Mouse (Mus musculus) layer of hippocampus, adult 8-10 months (tissue): ENCODE results near the gene Mzf1. TPM values are rescaled to one million over a fixed set of nuclear protein-coding genes. Genes with fewer than 3 reads are reported as not detected.

ENCODE experiments used
- DNase-seq, 2 experiments: peaks; one replicate each; pipeline ENCODE4 v3.0.0; 2022; ENCODE audit warnings: low spot score in 2 of 2
- total RNA-seq, 4 experiments: library from RNA; stranded (reverse); gene quantifications; 2 replicates each; pipeline ENCODE4 v1.2.4; 2022

Mzf1 gene
- total RNA-seq, 4 experiments from 2014 or later = 12.1 to 16.3 (median 15.0) TPM

GRCm38 (mm10) chr7:13006011-13006410, 48.6 kb downstream of the Mzf1 start:
- DNase-seq = no peak

GRCm38 (mm10) chr7:13003380-13003779, 51.2 kb downstream of the Mzf1 start:
- DNase-seq = no peak

DNA sequence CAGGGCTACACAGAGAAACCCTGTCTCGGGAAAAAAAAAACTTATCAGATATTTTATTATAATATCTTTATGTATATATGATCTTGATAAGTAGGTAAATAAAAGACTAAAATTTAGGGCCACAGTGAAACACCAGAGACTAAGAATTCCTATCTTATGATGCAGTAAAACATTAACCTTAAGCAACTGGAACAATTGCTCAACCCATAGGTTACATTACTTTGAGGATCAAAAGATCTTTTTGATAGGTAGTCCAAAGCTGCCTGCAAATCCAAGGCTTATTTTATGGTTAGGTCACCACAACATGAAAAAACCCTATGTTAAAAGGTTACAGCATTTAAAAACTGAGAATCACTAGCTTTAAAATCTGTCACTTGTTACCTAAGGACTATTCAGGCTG, 53.0 kb downstream of the Mzf1 start:
- DNase-seq = no peak

DNA sequence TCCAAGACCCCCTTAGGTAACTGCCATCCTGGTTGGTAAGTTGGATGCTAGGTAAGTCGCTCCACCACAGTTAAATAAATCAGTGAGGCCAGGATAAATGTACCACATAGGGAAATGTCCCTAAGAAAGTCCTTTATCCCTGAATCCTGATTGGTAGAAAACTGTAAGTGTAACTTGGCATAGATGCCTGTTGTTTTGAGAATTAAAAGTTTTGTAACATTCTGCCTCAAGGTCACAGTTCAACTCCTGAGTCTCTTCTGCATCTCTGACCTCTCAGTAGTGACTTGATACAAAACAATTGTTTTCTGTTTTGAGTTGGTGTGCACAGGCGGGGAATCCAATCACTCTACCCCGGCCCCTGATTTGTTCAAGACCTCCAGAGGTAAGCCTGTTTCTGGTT, 55.7 kb downstream of the Mzf1 start, which contains the start of gene Trim28:
Gene Trim28 (plus strand): TSS at position 264 of the 400 bp plus-strand sequence.
- DNase-seq = no peak

- DNase-seq = no peak
Measured at GRCm38 (mm10) chr7:12998053-12998452, 56.5 kb downstream of the Mzf1 start, which contains the start of gene Slc27a5. TSS of gene Slc27a5 (minus strand) at chr7:12998192.

DNA sequence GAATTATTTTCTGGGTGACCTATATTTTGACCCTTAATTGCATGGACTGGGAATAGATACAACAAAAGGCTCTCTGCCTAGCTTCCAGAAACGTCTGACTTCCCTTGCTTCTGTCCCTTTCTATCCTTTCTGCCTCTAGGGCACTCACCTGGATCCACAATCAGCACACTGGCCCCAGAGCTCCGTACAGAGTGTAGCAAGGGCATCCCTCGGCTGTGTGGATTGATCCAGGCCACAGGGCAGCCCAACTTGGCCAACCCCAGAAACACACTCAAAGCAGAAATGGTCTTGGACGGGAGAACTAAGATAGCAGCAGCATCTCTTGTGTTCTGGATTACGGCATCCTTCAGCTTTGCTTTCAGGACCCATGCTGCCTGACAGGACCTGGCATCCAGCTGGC, 57.3 kb downstream of the Mzf1 start:
- no peak for DNase-seq

GRCm38 (mm10) chr7:12995862-12996261, 58.7 kb downstream of the Mzf1 start:
- no peak for DNase-seq

- no peak for DNase-seq
Measured at GRCm38 (mm10) chr7:12993148-12993547, 61.4 kb downstream of the Mzf1 start.

Other genes starting within 250 kb of the Mzf1 start
- 10 to 100 TPM; 22.6 to 31.3 (median 25.8) TPM for gene Zfp329, start 235.9 kb downstream of the Mzf1 start, total RNA-seq
- gene Zfp110, start 220.0 kb downstream of the Mzf1 start, total RNA-seq = 10 to 100 TPM; 14.0 to 18.0 (median 15.9) TPM
- 1 to 10 TPM; 6.6 to 8.3 (median 7.4) TPM for gene Zfp128, start 173.6 kb downstream of the Mzf1 start, total RNA-seq
- 10 to 100 TPM; 14.0 to 20.3 (median 15.1) TPM for gene Zscan22, start 156.9 kb downstream of the Mzf1 start, total RNA-seq
- gene Rps5, start 132.5 kb downstream of the Mzf1 start, total RNA-seq = 100 to 1,000 TPM; 383 to 519 (median 436) TPM
- gene Rnf225, start 127.3 kb downstream of the Mzf1 start, total RNA-seq = 1 to 10 TPM in 1 of 4 experiments, under 1 TPM in 3; 0.77 to 1.4 (median 0.92) TPM
- gene Zfp324, start 88.9 kb downstream of the Mzf1 start, total RNA-seq = 10 to 100 TPM in 3 of 4 experiments, 1 to 10 TPM in 1; 9.5 to 11.6 (median 11.3) TPM
- 10 to 100 TPM in 1 of 4 experiments, 1 to 10 TPM in 3; 7.5 to 10.8 (median 8.8) TPM for gene Zfp446, start 76.9 kb downstream of the Mzf1 start, total RNA-seq
- under 1 TPM in 3 of 4 experiments, not detected in 1; 0.27 to 0.47 (median 0.27) TPM for gene Slc27a5, start 56.6 kb downstream of the Mzf1 start, total RNA-seq
- gene Trim28, start 55.6 kb downstream of the Mzf1 start, total RNA-seq = 100 to 1,000 TPM; 244 to 272 (median 252) TPM
- 10 to 100 TPM; 27.0 to 29.6 (median 29.3) TPM for gene Zbtb45, start 44.7 kb downstream of the Mzf1 start, total RNA-seq
- 100 to 1,000 TPM; 145 to 152 (median 147) TPM for gene Chmp2a, start 20.0 kb downstream of the Mzf1 start, total RNA-seq
- 100 to 1,000 TPM; 188 to 210 (median 192) TPM for gene Ube2m, start 16.5 kb downstream of the Mzf1 start, total RNA-seq
- not detected for gene Vmn1r85, start 40.4 kb upstream of the Mzf1 start, total RNA-seq
- not detected for gene Vmn1r86, start 65.2 kb upstream of the Mzf1 start, total RNA-seq
- gene Vmn1r87, start 85.4 kb upstream of the Mzf1 start, total RNA-seq = not detected
- gene Vmn1r88, start 104.8 kb upstream of the Mzf1 start, total RNA-seq = under 1 TPM; 0.16 to 0.35 (median 0.27) TPM
- gene Vmn1r89, start 158.3 kb upstream of the Mzf1 start, total RNA-seq = not detected
- gene Lig1, start 222.5 kb upstream of the Mzf1 start, total RNA-seq = 10 to 100 TPM in 2 of 4 experiments, 1 to 10 TPM in 2; 7.6 to 10.1 (median 9.3) TPM
- gene Zswim9, start 224.0 kb upstream of the Mzf1 start, total RNA-seq = 10 to 100 TPM; 15.2 to 18.8 (median 17.9) TPM